Mouse (Mus musculus) intestine, postnatal 0 days (tissue): ENCODE data around the gene Smim8. TPM values are rescaled to one million over a fixed set of nuclear protein-coding genes. Genes with fewer than 3 reads are reported as not detected.
"Not testable (repeated sequence)": the region's sequence is repeated elsewhere in the genome, so short reads cannot be mapped to it uniquely, and the experiment has no call there.

ENCODE experiments used
- ATAC-seq: fragments of 200-750 bp; cut with Nextera tagmentation; 2 replicates; pipeline ENCODE4 v1.8.0; 2017; ENCODE audit warnings: mild to moderate bottlenecking, moderate TSS enrichment, moderate library complexity
- H3K27ac ChIP-seq: fragments of 300-500 bp; sonication (generic); 2 replicates; pipeline ENCODE4 v1.5.1; 2014; ENCODE audit warnings: mild to moderate bottlenecking, low read depth, low read length, moderate library complexity
- H3K27me3 ChIP-seq: fragments of 300-500 bp; sonication (generic); replicated peaks from 2 replicates; pipeline ENCODE4 v1.6.1; 2014; ENCODE audit warnings: low read length, mixed read lengths; ENCODE audit not compliant: control insufficient read depth, insufficient read depth
- H3K36me3 ChIP-seq: fragments of 300-500 bp; sonication (generic); 2 replicates; pipeline ENCODE4 v1.6.1; 2014; ENCODE audit warnings: mild to moderate bottlenecking, moderate library complexity; ENCODE audit not compliant: control insufficient read depth, insufficient read depth
- H3K4me1 ChIP-seq: fragments of 300-500 bp; sonication (generic); replicated peaks from 2 replicates; pipeline ENCODE4 v1.6.1; 2014; ENCODE audit warnings: antibody characterized with exemption, low read length, mixed read lengths; ENCODE audit not compliant: control insufficient read depth, insufficient read depth
- H3K4me2 ChIP-seq: fragments of 300-500 bp; sonication (generic); replicated peaks from 2 replicates; pipeline ENCODE4 v1.6.1; 2014; ENCODE audit warnings: low read depth, mild to moderate bottlenecking, moderate library complexity
- H3K4me3 ChIP-seq: fragments of 300-500 bp; sonication (generic); 2 replicates; pipeline ENCODE4 v1.5.1; 2014; ENCODE audit warnings: low read depth, low read length
- H3K9ac ChIP-seq: fragments of 300-500 bp; sonication (generic); 2 replicates; pipeline ENCODE4 v1.6.1; 2014; ENCODE audit warnings: mild to moderate bottlenecking, low read depth, low read length
- H3K9me3 ChIP-seq: fragments of 300-500 bp; sonication (generic); 2 replicates; pipeline ENCODE4 v1.6.1; 2016; ENCODE audit warnings: mixed run types; ENCODE audit not compliant: control insufficient read depth
- CTCF ChIP-seq: sonication (generic); IDR thresholded peaks from 2 replicates; pipeline ENCODE4 v1.5.1; 2016; ENCODE audit warnings: low read depth, mild to moderate bottlenecking, control low read depth, antibody characterized with exemption, moderate library complexity
- WGBS: fragments of 180-500 bp; shearing (Covaris S2); extraction: QIAGEN DNeasy Blood & Tissue Kit; methylation state at CpG from one replicate; pipeline ENCODE4 v1.1.7; 2014; 5-methylcytosine and 5-hydroxymethylcytosine counted together
- polyA plus RNA-seq: library from polyadenylated mRNA; unstranded; fragments of >200 nt; fragmentation: Nextera tagmentation; extraction: Ambion mirVana; gene quantifications from 2 replicates; pipeline ENCODE4 v1.2.1, GENCODE M21; 2015

The Smim8 gene
- polyA plus RNA-seq, 1 experiment from 2014 or later = 60.1 TPM

- WGBS = 43% methylated on average over 6 of the region's 6 CpGs
- ATAC-seq = no peak
- H3K4me2 ChIP-seq = no peak overlapping the region
- no peak overlapping the region for H3K4me3 ChIP-seq
- H3K9me3 ChIP-seq = no peaks in the 10 kb centered on the region
- H3K27ac ChIP-seq = no peak overlapping the region
- H3K27me3 ChIP-seq = no peaks in the 10 kb centered on the region
- H3K4me1 ChIP-seq = no peaks in the 10 kb centered on the region
- H3K9ac ChIP-seq = no peak overlapping the region
- TF ChIP-seq CTCF = no peak
- H3K36me3 ChIP-seq = no peaks in the 10 kb centered on the region
Observed at GRCm38 (mm10) chr4:34749236-34749635, 29.0 kb downstream of the Smim8 start.

DNA sequence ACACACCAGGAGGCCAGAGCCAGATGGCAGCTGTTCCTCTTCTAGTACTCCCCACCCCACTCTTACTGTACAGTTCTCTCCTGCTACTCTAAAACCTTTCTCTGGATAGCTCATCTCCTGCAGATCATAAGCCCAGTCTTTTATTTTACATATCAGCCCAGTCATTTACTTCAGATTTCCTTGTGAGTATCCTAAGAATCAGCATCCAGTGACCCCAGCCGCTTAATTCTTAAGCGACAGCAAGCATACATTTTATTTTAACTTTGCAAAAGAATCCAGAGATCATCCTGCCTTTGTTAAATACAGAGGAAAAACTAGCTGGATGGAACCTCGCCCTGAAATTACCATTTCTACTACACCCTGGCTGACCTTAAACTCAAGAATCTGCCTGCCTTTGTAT, 43.8 kb downstream of the Smim8 start:
- TF ChIP-seq CTCF = no peak
- H3K27ac ChIP-seq = no peak overlapping the region
- no peaks in the 10 kb centered on the region for H3K9me3 ChIP-seq
- no peak overlapping the region for H3K9ac ChIP-seq
- H3K36me3 ChIP-seq = no peaks in the 10 kb centered on the region
- 77% methylated on average over 3 of the region's 3 CpGs for WGBS
- H3K4me3 ChIP-seq = no peak overlapping the region
- H3K4me2 ChIP-seq = no peak overlapping the region
- H3K27me3 ChIP-seq = no peaks in the 10 kb centered on the region
- ATAC-seq = no peak
- no peaks in the 10 kb centered on the region for H3K4me1 ChIP-seq

DNA sequence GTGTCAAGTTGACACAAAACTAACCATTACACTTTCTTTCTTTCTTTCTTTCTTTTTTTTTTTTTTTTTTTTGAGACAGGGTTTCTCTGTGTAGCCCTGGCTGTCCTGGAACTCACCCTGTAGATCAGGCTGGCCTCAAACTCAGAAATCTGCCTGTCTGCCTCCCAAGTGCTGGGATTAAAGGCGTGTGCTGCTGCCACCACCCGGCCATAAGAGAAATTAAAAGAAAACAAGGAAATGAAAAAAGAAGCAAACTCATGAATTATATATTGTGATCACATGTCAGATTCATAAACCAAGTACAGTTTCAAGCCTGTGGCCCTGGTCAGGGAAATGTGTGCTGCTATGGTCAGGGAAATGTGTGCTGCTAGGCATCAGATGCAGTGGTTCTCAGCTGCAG, 44.8 kb downstream of the Smim8 start:
- H3K4me2 ChIP-seq, H3K4me1 ChIP-seq, H3K36me3 ChIP-seq, H3K9me3 ChIP-seq, H3K27me3 ChIP-seq, H3K9ac ChIP-seq, H3K4me3 ChIP-seq, H3K27ac ChIP-seq: not testable (repeated sequence)
- 29% methylated on average over 2 of the region's 2 CpGs for WGBS
- peak; percentile 60 for TF ChIP-seq CTCF
- ATAC-seq = peak; percentile 22; the same call in 1 of the 2 replicates

- Histone ChIP-seq H3K4me3 (peak within 1 kb of the TSS; percentile 51), H3K4me1 (no peaks in the 10 kb centered on the region), H3K36me3 (no peaks in the 10 kb centered on the region), H3K9ac (0 out of 2 replicates have a peak within 1 kb of the TSS, but pooled peaks have one; percentile 2), H3K27ac (no peak within 1 kb of the TSS), H3K27me3 (no peaks in the 10 kb centered on the region), H3K9me3 (no peaks in the 10 kb centered on the region), H3K4me2 (peak within 1 kb of the TSS; percentile 97)
- ATAC-seq = peak; percentile 83
- no peak for TF ChIP-seq CTCF
- WGBS = 1% methylated on average over 38 of the region's 38 CpGs
Observed at GRCm38 (mm10) chr4:34729851-34730341, 48.3 kb downstream of the Smim8 start, which contains the start of gene Cfap206. Gene Cfap206, minus strand, starts transcription at chr4:34730206.

GRCm38 (mm10) chr4:34725710-34726109, 52.5 kb downstream of the Smim8 start:
- 88% methylated on average over 3 of the region's 3 CpGs for WGBS
- not testable (repeated sequence) for H3K4me3 ChIP-seq, H3K4me2 ChIP-seq, H3K36me3 ChIP-seq, H3K9ac ChIP-seq, H3K27ac ChIP-seq, H3K27me3 ChIP-seq, H3K9me3 ChIP-seq, H3K4me1 ChIP-seq, ATAC-seq

GRCm38 (mm10) chr4:34724306-34724705, 53.9 kb downstream of the Smim8 start:
- H3K36me3 ChIP-seq = no peaks in the 10 kb centered on the region
- H3K9ac ChIP-seq = no peak overlapping the region
- no peaks in the 10 kb centered on the region for H3K9me3 ChIP-seq
- no peak overlapping the region for H3K4me2 ChIP-seq
- WGBS = 69% methylated on average over 4 of the region's 4 CpGs
- H3K27ac ChIP-seq = no peak overlapping the region
- ATAC-seq = no peak
- H3K27me3 ChIP-seq = no peaks in the 10 kb centered on the region
- TF ChIP-seq CTCF = no peak
- no peak overlapping the region for H3K4me3 ChIP-seq
- H3K4me1 ChIP-seq = no peaks in the 10 kb centered on the region

DNA sequence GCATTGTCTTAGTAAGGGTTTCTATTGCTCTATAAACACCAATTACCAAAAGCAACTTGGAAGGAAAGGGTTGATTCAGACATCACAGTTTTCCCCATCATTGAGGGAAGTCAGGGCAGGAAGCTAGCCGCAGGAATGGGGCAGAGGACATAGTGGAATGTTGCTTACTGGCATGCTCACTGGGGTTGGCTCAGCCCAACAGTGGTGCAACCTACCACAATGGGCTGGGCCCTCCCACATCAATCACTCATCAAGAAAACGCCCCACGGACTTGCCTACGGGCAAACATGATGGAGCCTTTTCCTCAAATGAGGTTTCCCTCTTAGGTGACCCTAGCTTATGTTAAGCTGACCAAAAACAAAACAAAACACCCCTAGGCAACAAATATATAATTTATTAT, 55.0 kb downstream of the Smim8 start:
- ATAC-seq = no peak
- Histone ChIP-seq H3K9ac (no peak overlapping the region), H3K4me2 (no peak overlapping the region), H3K4me1 (no peaks in the 10 kb centered on the region), H3K27me3 (no peaks in the 10 kb centered on the region), H3K36me3 (no peaks in the 10 kb centered on the region), H3K4me3 (no peak overlapping the region), H3K27ac (no peak overlapping the region), H3K9me3 (no peaks in the 10 kb centered on the region)
- TF ChIP-seq CTCF = no peak
- 74% methylated on average over 4 of the region's 4 CpGs for WGBS
